Mouse (Mus musculus) megakaryocyte, adult 5-6 weeks (primary cell): ENCODE results near the gene Ntn1. TPM values are rescaled to one million over a fixed set of nuclear protein-coding genes. Genes with fewer than 3 reads are reported as not detected.
A peak's percentile ranks its signal among the peaks of the same experiment; 100 is the strongest.

Experiments used
- ATAC-seq: 2 replicates; pipeline ENCODE4 v1.8.0; 2016; ENCODE audit warnings: mild to moderate bottlenecking, inconsistent platforms; ENCODE audit not compliant: poor library complexity, severe bottlenecking
- total RNA-seq, 2 experiments: library from RNA; stranded (forward) in 1 of 2; stranded (reverse) in 1 of 2; fragments of 153-499, 151-499 nt in 1 of 2; fragments of 221-1000, 200-1000 nt in 1 of 2; gene quantifications; 2 replicates each; pipeline versions ENCODE4 v1.2.3 to v1.2.4; 2015 to 2017

The Ntn1 gene
- total RNA-seq, 2 experiments from 2014 or later, result not detected

GRCm38 (mm10) chr11:68408127-68408526 lies 7.5 kb upstream of the Ntn1 start:
- peak; percentile 83 for ATAC-seq

- ATAC-seq, result no peak
These were observed 6.8 kb upstream of the Ntn1 start for GRCm38 (mm10) chr11:68407266-68407926.

GRCm38 (mm10) chr11:68405576-68405975 lies 5.0 kb upstream of the Ntn1 start:
- no peak for ATAC-seq

- ATAC-seq, result peak; percentile 64; the same call in 1 of the 2 replicates
These were observed 3.6 kb upstream of the Ntn1 start for GRCm38 (mm10) chr11:68404185-68404584.

GRCm38 (mm10) chr11:68401428-68401827 lies 805 bp upstream of the Ntn1 start:
- ATAC-seq, result no peak

- no peak for ATAC-seq
These were observed 477 bp downstream of the Ntn1 start for GRCm38 (mm10) chr11:68400021-68400671.

- no peak for ATAC-seq
These were observed 1.0 kb downstream of the Ntn1 start for GRCm38 (mm10) chr11:68399548-68400020.

- no peak for ATAC-seq
These were observed 1.6 kb downstream of the Ntn1 start for GRCm38 (mm10) chr11:68398891-68399547.

- ATAC-seq, result no peak
These were observed 5.1 kb downstream of the Ntn1 start for GRCm38 (mm10) chr11:68395546-68395945.

GRCm38 (mm10) chr11:68394749-68395148 lies 5.9 kb downstream of the Ntn1 start:
- no peak for ATAC-seq

GRCm38 (mm10) chr11:68393897-68394490 lies 6.6 kb downstream of the Ntn1 start:
- no peak for ATAC-seq

GRCm38 (mm10) chr11:68390381-68391287 lies 10.0 kb downstream of the Ntn1 start:
- no peak for ATAC-seq

- ATAC-seq, result no peak
These were observed 11.0 kb downstream of the Ntn1 start for GRCm38 (mm10) chr11:68389621-68390020.

- no peak for ATAC-seq
These were observed 12.0 kb downstream of the Ntn1 start for GRCm38 (mm10) chr11:68388655-68389015.

GRCm38 (mm10) chr11:68387971-68388654 lies 12.5 kb downstream of the Ntn1 start:
- no peak for ATAC-seq

- no peak for ATAC-seq
These were observed 13.2 kb downstream of the Ntn1 start for GRCm38 (mm10) chr11:68387441-68387760.

GRCm38 (mm10) chr11:68386589-68387440 lies 13.8 kb downstream of the Ntn1 start:
- no peak for ATAC-seq

GRCm38 (mm10) chr11:68385921-68386588 lies 14.6 kb downstream of the Ntn1 start:
- ATAC-seq, result no peak
